Mouse (Mus musculus) stomach, postnatal 0 days (tissue): ENCODE measurements at regions not wholly inside any gene's neighbourhood (a gene's known extent, or its start where the extent isn't known, plus 50 kb on each side); places are given as distances from the start of the nearest gene placed in this dataset.

Source experiments
- CTCF ChIP-seq: IDR thresholded peaks from 2 replicates; pipeline ENCODE4 v1.5.1; 2016; ENCODE audit warnings: antibody characterized with exemption, low read depth, mild to moderate bottlenecking, moderate library complexity
- EP300 ChIP-seq: optimal IDR thresholded peaks from 2 replicates; pipeline ENCODE3; 2016; ENCODE audit warnings: antibody characterized with exemption

GRCm38 (mm10) chr14:114875101-114875500 lies 216.9 kb upstream of the Gpc5 start:
- TF ChIP-seq CTCF (no peak), EP300 (no peak)
